Mouse (Mus musculus): ENCODE measurements around the gene Veph1.

- TF ChIP-seq CTCF (IDR thresholded peaks at IDR 0.05; ENCODE audit: insufficient read depth, low read length) (no peak), POLR2A (IDR thresholded peaks at IDR 0.05; ENCODE audit: borderline replicate concordance, extremely low read depth, low read depth, low read length) (no peak)
These were observed 246.3 kb downstream of the Veph1 start for GRCm38 (mm10) chr3:66050092-66050886.
